Mouse (Mus musculus): ENCODE measurements around the gene Cdkl1.

The Cdkl1 gene

DNA sequence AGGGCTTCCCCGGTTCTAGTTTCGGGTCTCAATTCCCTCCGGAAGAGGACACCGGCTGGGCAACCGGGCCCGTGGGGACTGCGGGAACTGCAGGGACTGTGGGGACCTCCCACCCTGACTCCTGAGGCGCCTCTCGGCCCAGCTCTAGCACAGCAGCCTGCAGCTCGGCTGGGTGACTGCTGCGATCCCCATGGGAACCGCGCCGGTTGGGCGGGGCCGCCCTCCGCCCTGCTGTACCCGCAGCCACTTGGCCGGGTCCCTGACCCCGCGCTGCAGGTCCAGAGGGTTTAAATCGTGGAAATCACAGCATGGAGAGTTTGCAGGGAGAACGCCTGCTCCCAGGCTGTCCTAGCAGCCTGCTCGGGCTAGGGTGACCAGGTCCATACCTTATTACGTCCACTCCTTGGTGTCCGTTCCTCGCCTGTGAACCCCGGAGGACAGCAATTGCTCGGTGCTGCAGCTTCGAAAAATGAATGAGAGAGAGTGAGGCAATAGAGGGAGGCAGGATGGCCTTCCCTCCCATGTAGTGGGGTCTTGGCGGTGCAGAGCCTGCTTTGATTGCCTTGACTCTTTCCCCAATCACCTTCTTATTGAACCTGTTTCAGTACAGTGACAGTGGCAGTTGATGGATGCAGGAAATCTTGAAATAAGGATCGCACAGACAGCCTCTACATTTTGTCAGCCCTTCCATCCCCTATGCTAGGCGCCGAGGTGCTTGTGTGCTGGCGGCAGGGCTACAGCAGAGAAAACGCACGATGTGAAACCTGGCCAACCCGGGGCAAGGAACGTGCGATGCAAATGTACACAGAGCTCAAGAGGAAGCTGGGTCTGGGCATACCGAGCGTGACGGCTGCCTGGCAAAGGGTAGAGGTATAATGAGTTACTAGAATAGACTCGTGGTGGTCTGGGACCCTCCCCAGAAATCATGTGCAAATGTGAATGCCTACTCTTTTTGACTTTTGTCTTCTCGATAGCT, at the start of gene Cdkl1:
Gene Cdkl1, minus strand, starts transcription at position 738 of the 976 bp plus-strand sequence.
- DNase-seq: peak; percentile 79

DNA sequence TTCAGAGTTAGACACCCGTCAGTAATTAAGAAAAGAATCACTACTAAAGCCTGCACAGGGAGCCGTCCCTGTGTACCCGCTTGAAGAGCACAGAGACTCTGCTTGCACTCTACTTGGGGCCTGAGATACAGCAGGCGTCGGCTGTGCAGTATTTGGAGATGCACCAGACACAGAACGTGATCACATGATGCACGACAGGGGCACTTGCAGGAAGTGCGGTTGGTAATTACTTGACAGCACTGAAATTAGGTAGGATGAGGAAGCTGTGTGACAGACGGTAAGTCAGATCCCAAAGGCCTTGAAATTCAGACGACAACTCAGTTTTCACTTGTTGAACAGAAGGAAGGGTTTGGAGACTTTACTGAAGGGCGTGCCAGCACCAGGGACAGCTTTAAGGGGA, 47.3 kb upstream of the Cdkl1 start:
- no peak for DNase-seq

DNA sequence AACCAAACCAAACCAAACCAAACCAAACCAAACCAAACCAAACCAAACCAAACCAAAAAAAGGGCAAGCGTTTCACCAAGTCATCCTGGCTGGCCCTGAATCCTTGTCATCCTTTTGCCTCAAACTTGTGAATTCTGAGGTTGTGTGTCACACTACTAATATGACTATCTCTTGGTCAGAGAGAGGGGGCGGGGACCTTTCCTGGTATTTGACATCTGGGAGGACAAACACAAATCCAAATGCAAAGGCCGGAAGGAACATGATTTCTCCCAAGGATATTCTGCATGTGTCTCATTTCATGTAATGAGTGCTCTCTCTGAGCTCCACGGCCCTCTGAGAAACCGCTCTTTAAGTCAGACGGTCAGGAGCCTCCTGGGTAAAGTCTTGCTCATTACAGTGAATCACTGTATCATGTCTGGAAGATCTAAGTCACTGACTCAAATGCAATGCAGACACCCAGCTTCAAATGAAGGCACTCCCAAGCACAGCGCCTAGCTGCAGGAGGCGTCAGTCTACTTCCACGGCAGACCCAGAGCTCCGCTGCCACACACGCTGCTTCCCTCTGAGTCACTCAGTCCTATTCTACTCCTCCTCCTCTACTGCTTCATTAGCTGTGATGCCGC, 43.0 kb upstream of the Cdkl1 start:
- DNase-seq: no peak

DNA sequence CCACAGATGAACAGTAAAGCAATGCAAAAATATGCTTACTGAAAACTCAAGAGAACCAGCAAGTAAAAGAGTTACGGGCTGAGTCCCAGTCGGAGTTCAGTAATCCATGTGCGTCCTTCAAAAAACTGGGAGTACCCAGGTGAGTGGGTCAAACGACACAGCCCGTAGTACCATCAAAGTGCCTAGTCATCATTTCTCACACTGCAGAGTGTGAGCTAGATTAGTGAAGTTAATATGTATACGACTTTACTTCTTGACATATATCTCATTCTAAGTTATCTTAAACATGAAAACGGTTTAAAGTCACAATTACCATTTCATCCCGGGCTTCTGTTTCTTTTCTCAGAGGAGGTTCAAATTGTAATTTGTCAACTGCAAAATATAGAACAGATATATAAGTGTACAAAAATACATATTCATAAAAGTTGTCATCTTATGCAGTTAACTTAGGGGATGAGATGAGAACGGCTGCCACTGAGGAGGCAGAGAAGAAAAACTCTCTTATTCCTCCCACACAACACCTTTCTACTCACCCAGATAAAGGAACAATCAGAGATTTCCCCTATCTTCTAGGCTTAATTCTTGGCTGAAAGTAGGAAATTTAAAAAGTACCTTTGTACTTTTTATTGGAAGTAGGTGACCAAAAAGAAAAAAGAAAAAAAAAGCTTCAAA, 40.3 kb upstream of the Cdkl1 start:
- DNase-seq: no peak

DNA sequence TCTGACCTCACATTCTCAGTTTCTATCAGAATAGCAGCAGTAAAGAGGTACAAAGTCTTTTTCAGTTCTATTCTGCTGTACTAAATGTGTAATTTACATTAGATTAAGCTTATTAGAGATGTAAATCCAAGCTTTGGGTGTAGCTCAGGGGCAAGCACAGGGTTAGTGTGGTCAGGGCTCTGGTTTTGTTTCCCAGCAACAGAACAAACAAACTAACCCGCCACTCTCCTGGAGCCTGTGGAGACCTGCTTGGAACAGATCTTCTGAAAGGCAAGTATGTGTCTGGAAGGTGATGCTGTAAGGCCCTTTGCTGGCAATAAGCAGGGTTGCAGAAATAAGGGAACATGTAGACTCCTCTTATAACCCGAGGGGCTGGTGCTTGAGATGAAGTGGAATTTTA, 37.1 kb upstream of the Cdkl1 start:
- no peak for DNase-seq

DNA sequence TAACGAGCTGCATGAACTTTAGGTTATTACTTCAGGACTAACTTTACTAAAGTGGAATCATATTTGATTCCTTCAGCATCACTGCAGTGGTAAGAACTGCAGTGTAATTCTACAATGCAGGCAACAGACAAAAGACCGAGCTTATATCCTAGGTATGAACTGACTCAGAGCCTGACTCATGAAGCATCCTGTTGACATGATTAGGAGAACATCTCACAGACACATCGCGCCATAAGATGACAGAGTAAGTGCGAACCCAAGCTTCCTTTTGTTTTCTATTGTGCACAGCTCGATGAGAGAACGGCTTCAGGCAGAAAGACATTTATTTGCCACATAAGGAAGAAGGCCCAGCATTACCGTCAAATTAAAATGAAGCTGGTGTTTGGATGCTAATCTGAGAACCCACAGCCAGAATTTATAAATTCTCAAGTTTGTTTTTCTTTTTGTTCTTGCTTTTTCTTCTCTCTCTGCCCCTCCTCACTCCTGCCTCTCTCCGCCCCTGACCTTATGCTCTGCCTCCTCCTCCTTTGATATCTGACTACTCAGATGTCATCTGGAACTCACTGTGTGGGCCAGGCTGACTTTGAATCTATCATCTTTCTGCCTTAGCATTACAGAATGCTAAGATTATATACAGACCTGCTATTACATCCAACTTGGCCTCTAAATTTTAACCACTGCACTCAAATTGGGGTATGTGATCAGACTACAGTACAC, 34.0 kb upstream of the Cdkl1 start:
- no peak for DNase-seq

DNA sequence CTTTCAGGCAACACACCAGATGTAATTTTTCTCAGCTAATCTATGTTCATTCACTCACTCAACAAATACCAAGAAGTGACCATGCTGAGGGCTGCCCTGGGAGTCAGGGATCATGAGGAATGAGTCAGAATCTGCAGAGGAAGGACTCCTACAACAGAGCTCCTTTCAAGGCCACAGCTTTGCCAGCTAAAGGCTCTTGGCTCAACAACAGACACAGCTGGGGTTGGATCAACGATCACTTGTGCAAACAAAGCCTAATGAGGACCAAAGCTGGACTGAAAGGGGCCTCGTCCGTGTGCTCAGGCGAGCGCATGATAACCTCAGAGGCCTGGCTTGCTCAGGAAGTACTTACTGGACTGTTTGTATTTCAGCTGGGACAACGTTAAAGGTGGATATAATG, 23.2 kb upstream of the Cdkl1 start:
- DNase-seq: peak; percentile 77

DNA sequence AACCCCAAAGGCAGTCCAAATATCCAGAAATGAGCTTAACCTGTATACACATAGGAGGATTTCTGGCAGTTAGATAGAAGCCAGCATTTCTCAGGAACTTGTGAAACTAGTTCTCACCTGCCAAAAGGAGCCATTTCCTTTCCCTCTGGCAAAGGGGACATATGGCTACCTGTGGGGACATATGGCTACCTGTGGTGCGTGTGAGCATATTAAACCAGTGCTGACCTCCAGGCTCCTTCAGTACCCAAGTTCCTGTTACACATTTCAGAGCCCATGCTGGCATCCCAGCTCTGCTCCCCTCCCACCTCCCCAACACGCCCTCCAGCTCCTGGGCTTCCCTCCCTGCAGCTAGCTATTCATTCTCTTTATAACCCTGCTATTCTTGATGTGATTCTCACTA, 22.5 kb upstream of the Cdkl1 start:
- DNase-seq: no peak

DNA sequence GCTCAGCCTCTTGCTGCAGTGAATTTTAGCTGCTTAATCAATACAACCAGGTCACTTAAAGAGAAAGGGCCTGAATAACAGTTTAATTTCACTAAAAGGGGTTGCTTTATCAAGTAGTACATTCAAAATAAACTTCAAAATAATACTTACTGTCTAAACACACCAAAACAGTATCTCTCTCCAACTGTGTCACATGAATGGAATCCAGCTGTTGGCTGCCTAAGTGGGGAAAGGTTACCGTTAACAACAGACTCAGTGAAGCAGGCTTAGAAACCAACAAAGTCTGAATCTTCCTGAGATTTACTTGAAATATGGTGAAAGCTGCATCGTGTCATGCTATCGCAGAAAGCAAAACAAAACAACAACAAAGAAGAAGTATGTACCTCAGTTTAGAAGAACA, 21.9 kb upstream of the Cdkl1 start:
- peak; percentile 39 for DNase-seq

DNA sequence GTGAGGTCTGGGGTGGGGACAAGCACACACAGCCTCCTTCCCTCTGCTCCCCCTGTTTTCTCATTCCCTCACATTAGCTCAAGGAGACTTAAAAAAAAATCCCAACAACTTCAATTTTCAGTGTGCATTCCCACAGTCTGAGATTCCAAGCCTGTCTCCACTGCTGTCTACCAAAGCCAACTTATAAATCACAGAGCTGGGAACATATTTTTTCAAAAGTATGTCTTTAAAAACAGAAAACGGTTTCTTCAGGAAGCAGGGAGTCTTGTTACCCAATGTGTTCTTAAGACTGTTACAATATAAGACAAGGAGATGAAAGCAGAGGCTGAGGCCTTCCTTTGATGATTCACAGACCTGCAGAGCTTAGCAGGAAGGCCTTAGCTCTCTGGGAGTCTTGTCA, 20.9 kb upstream of the Cdkl1 start:
- DNase-seq: no peak

DNA sequence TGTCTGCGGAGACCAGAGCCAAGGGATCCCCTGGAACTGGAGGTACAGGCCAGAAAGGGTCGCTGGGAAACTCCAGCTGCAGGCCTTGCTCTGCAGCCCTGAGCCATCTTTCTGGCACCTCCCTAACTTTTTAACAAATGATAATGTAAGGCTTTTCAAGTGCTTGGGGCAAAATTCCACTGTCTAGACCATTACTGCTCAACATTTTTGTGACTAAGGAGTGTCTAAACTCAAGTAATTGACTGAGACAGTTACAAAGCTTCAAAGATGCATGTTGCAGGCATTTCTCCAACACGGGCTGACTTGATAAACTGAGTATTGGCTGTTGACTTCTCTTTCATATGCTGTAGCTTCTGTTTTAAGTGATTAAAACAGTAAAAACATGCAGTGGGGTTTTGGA, 18.4 kb upstream of the Cdkl1 start:
- DNase-seq: no peak

DNA sequence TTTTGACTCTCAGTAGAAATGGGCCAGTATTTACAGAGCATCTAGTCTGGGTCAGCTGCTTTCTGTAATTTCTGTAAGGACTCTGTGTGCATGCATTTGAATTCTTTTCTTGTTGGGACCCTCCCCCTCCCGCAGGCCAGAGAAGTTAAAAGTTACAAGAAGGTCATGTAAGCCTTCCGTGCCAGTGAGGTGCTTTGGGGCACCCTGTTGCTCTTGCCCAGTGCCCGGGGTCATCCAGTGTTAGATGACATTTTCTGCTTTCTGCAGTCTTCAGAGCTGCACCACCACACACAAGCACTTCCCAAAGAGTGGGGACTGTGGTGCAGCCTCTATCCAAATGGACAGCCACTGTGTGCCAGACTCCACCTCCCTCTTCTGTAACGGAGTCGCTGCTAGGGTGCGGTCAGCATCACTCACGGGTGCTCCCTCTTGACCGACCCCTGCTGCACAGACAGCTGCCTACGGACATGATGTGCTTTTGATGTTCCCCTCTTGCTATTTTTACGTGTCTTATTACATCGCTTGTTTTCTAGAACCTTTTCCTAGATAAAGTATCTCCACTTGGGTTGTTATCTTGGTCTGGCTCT, 16.4 kb upstream of the Cdkl1 start:
- DNase-seq: no peak

DNA sequence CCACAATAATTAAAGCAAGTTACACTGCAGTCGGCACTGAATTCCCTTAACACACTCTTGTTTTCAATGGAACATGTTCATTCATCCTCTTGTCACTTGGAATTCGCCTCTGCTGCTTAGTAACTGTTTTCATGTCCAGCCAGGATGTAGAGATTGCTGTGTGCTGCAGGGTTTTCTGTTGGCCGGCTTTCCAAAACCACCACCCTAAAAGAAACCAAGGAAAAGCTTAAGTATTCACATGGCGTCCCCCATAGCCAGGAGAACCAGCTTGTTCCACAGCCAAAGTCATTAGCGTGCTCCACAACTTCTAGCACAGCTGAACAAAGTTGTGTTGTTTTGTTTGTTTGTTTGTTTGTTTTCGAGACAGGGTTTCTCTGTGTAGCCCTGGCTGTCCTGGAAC, 14.1 kb upstream of the Cdkl1 start:
- no peak for DNase-seq

DNA sequence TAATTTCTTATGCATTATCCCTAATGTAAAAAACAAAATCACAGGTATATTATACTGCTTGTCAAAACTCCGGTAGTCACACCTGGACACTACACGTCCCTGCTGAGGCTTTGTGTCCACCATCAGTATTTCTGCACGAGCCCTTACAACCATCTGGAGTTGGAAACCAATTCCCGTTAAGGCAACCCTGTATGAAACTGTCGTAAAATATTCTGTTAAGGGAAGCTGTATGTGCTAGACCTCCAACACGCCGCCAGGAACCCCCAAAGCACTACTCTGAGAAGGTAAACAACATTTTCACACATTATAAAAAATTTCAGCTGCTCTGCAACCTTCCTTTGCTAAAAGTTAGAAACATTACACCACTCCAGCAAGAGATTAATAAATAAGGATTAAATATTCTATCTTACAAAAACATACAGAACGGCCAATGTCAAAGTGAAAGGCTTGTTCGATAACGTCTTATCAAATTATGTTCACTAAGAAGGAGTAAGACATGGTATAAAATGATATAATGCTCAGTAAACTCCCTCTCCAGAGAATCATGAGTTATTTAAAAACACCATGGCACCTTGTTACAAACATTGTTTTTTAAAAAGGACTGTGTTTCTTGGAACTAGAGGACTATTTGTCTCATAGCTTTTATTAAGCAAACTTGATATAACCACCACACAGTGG, 13.5 kb upstream of the Cdkl1 start:
- DNase-seq: no peak

DNA sequence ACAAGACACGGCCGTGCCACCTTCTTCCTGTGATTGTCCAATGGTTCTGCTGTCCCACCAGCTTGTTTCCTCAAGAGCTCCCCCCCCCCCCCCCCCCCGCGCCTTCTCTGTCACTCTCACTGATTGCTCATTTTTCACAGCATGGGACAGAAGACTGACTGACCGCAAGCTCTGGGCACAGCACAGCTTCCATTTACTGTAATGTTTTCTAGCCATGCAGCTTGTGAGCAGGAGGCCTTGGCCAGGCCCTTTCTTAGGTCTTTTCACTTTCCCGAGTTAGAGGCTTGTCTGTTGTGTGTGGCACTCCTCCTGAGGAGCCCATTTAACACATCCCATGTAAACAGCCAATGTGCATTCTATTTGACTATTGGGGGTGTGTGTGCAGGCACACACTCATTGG, 12.1 kb upstream of the Cdkl1 start:
- no peak for DNase-seq

DNA sequence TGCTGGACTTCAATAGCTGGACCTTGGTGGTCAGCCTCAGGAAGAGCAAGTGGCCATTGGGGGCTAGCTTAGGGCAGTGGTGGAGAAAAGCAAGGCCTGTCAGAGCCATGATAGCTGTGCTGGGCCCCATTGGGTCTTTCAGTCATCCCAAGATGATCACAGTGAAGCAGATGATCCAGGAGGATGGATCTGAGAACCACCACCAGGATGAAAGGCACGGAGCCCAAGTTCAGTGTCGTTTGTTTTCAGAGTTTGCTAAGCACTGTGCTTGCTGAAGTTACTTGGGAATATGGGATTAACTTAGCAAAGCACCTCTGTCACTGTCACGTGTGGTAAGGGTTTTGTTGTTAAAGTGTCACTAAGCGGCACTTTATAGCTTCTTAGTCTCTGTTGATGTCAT, 9.5 kb upstream of the Cdkl1 start:
- DNase-seq: no peak

DNA sequence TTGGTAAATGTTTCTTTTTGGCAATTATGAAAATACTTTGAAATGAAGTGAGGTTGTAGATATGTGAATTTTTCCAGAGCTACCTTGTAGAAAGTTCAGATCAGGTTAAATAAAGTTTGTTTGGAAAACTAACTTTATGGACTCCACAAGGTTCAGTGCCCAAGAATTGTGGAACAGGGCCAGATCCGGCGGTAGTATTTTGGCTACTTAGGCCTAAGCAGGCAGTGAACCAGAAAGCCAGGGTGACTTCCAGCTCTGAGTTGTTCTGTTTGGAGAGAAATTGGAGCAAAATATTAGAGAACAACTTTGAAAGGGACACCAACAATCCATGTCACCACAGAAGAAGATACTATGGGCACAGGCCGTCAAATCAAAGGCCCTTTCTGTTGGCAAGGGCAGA, 5.2 kb upstream of the Cdkl1 start:
- DNase-seq: no peak

DNA sequence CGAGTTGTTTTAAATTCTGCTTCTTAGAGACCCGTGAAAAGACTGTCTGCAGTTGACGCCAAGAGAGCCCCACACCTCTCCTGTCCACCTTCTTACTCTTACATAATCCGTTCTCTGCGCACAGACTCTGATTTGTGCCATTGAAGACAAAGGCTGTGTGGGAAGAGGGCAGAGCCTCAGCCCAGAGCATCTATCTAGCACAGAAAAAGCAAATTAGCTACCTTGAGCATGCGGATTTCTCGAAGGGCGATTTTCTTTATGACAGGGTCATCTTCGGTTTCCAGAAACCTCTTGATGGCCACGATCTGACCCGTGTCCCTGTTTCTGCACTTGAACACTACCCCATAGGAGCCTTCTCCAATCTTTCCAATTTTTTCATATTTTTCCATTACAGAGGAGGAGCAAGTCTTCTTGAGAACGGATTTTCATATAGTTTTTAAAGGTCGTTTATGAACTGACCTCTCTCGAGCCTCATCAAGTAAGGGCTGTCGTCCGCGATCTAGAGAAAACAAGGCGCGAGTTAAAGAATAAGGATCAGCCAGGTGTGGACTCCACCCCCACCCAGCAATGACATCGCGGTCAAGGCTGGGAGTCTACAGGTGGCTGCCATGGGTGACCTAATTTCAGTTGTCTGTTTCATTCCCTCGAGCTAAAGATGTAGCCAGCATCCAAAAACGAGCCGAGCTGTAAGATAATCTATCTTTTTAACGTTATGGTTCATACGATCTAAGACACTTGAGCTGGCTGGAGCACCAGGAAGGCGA, 1.1 kb downstream of the Cdkl1 start:
- no peak for DNase-seq

DNA sequence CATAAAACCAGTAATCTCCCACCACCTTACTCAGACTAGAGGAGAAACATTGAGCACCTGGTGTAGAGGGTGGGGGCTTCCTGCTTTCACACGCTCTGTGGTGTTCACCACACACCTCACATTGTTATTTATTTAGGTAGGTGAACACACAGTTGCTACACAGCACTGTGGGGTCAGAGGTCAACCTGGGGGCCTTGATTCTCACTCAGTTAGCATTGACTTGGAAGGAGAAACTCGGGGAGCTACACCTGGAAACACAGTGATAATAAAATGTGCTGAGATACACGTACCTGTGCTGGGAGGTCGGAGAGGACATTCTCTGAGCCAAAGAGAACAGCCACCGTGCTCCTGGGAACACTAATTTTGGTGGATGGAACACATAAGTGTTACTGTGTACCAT, 2.7 kb downstream of the Cdkl1 start:
- no peak for DNase-seq

DNA sequence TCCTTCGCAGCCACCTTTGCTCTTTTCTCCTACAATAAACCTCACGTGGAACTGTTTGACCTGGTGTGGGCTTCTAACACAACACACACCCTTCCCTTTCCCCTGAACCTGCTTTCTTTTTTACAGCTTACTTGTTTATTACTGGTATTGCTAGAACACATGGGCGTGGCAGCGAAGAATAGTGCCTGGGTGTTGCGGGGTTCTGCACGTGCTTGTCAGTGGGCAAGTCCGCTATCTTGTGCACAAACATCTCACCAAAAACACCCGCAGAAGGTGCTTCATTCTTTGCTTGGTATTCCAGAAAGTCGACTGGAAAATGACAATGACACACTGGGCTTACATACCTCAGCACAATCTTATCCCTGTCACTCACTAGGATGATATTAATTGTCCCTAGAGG, 5.6 kb downstream of the Cdkl1 start:
- DNase-seq: no peak

DNA sequence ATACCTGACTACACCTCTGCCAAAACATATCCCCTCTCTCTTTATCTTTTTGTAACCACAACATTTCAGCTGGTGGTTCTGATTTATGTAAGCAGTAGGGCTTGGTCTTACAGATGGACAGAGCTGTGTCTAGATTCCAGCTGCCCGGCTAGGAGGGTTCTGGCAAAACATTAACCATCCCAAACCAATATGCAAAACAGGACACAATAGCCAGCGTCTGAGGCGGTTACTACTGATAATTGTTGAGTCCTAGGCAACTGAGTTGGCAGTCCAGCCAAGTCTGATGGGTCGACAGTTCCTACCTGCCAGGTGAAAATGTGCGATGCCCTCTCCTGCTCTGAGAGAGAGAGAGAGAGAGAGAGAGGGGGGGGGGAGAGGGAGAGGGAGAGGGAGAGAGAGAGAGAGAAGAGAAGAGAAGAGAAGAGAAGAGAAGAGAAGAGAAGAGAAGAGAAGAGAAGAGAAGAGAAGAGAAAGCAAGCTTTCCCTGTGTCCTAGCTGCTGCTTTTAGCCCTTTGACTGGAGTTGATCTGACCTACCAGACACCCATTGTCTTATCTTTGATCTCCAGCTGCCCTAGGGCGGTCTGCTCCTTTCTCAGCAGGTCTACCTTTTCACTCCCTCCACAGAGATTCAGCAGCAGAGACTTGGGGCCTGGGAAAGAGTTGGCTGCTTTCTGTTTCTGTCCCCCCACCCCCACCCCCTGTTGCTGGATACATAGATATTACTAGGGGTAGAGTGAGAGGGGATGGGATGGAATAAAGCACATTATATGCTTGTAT, 7.6 kb downstream of the Cdkl1 start:
- DNase-seq: no peak

All from lung, postnatal 10 days (tissue).